Comparison of ENCODE assay signal across 9 mouse cellular contexts in the genomic region with DNA sequence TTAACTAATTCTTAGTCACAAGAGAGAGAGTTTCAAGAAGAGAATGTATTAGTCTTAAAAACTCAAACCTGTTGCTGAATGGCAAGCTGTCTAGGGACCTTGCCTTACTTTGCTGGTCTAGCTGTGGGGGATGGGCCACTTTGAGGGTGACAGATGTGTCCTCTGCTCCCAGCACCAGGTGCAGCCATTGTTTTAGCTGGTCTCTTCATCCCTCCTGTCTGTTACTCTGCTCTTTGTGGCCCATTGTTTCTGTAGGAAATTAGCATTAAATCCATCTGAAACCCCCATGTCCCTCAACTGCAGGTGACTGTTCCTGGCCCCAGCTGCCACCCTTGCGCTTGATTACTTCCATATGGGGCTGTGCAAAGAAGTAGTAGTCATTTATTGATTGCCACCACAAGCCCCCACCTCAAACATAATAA. TPM values are rescaled to one million over a fixed set of nuclear protein-coding genes. Genes with fewer than 3 reads are reported as not detected.
DNase-seq lines count a peak whose midpoint lies in the region; ATAC-seq lines count a peak whose summit lies in the region.
"Had no signal": no experiment of that assay in that cellular context is flagged by ENCODE, and none has a peak within 500 bp of the region (broad histone marks: within the 10 kb centered on the region; RNA-seq: fewer than 3 reads in every experiment).

No protein-coding gene starts in this region.

- no peaks in the 10 kb centered on the region for H3K9me3 ChIP-seq in forebrain, embryonic 12.5 days

- no peak overlapping the region for H3K4me3 ChIP-seq in forebrain, embryonic 12.5 days (replicated peaks)

- peaks cover 4% of the 10 kb centered on the region; the same call in 1 of the 2 replicates for H3K36me3 ChIP-seq in forebrain, embryonic 12.5 days (replicated peaks)

- 44% methylated on average over 1 of the region's 1 CpGs for WGBS in forebrain, embryonic 12.5 days

- intact Hi-C loops in heart, postnatal 14 days (cut with DNase I): no loop called here

- H3K27me3 ChIP-seq in forebrain, embryonic 12.5 days: no peaks in the 10 kb centered on the region

- H3K4me1 ChIP-seq in forebrain, embryonic 12.5 days: peaks cover 28% of the 10 kb centered on the region

- no peak overlapping the region for H3K9ac ChIP-seq in forebrain, embryonic 12.5 days

- ATAC-seq in forebrain, embryonic 12.5 days (ENCODE audit: low FRiP score): peak; percentile 89
- no peak for ATAC-seq in erythroid progenitor cell, adult 5-6 weeks (replicated peaks; ENCODE audit: low FRiP score, poor library complexity, severe bottlenecking)
- ATAC-seq: intestine, postnatal 0 days had no signal

- DNase-seq in heart, adult 11 months: peak; percentile 70
- DNase-seq in heart, postnatal 14 days: no peak
- DNase-seq in mesoderm, embryonic 11.5 days (ENCODE audit: low read depth, low spot score): peak; percentile 71
- DNase-seq in thymus, postnatal 14 days: peak; percentile 79
- no peak for DNase-seq in left cerebral cortex, adult 11 months (ENCODE audit: low spot score)
- DNase-seq in cerebellum, postnatal 36 days: no peak

- H3K27ac ChIP-seq in forebrain, embryonic 12.5 days: peak overlapping the region; percentile 63

- no peak overlapping the region for H3K4me2 ChIP-seq in forebrain, embryonic 12.5 days

RNA-seq across cellular contexts. Expression of a gene that starts 29.6 kb away (rescaled TPM):
- total RNA-seq in heart, postnatal 14 days (2021): 10 to 100 TPM; 21.4 to 21.7 TPM
- polyA plus RNA-seq in forebrain, embryonic 12.5 days (2016; fragmentation: Nextera tagmentation; extraction: Ambion mirVana): 75.6 and 84.0 TPM in 2 replicates
- total RNA-seq in erythroid progenitor cell, adult 5-6 weeks (2015; ENCODE audit: low replicate concordance): 9.6 and 28.1 TPM in 2 replicates
- total RNA-seq in erythroid progenitor cell, adult 5-6 weeks (2017; ENCODE audit: low replicate concordance): 6.5 and 14.1 TPM in 2 replicates

RNA-seq across cellular contexts. Expression of a gene that starts 58.0 kb away (rescaled TPM):
- 10 to 100 TPM; 91.4 to 98.7 TPM for total RNA-seq in heart, postnatal 14 days (2021)
- 3.9 and 4.2 TPM in 2 replicates for polyA plus RNA-seq in forebrain, embryonic 12.5 days (2016; fragmentation: Nextera tagmentation; extraction: Ambion mirVana)
- not detected in 2 replicates for total RNA-seq in erythroid progenitor cell, adult 5-6 weeks (2015; ENCODE audit: low replicate concordance)
- 1.0 and 1.8 TPM in 2 replicates for total RNA-seq in erythroid progenitor cell, adult 5-6 weeks (2017; ENCODE audit: low replicate concordance)

Comparison
In these comparisons a context has a peak if more than half of its experiments do, and no peak if none do; other contexts are left out.
1. DNase-seq: peak in heart, adult 11 months (single experiment), mesoderm, embryonic 11.5 days (single experiment) and thymus, postnatal 14 days (single experiment); none in heart, postnatal 14 days (0 of 2), left cerebral cortex, adult 11 months (single experiment) and cerebellum, postnatal 36 days (0 of 2).
2. RNA of a gene that starts 58.0 kb away (total RNA-seq): 91.4 to 98.7 TPM in heart, postnatal 14 days; 1.0 to 1.8 TPM in erythroid progenitor cell, adult 5-6 weeks; every median in the first group is over 10 times any median in the second.